Mouse (Mus musculus): Measurements from ENCODE around the gene Nop10. TPM values are rescaled to one million over a fixed set of nuclear protein-coding genes. Genes with fewer than 3 reads are reported as not detected.

Nop10 gene
- total RNA-seq, 1 experiment = 308 TPM

DNA sequence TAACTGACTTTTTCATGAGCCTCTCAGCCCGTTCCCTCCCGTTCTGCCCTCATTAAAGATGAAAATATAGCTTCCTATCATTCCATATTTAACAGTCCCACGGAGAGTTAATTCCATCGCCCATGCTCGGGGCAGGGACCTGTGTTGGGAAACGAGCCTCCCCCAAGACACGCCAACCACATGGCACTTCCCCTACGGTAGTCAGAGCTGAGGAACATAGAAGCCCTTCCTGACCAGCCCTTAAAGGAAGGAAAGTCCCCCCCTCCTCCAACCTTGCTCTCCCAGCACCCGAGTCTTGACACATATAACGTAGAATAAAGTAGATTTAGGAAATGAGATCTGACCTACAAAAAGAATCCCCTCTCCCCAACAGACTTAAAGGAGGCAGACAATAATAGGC is 14.4 kb upstream of the Nop10 start:
- Histone ChIP-seq H3K4me1 (ENCODE audit: control insufficient read depth in 2 of 2, insufficient read depth in 2 of 2, low read length in 2 of 2, poor library complexity in 1 of 2) (peaks cover 0 to 26% of the 10 kb centered on the region in 2 experiments; a peak in 2 of 4 replicates), H3K27ac (ENCODE audit: insufficient read depth, low read depth, low read length, poor library complexity, severe bottlenecking) (no peak overlapping the region), H3K4me3 (ENCODE audit: insufficient read depth in 1 of 2, low read depth in 1 of 2, low read length in 2 of 2, poor library complexity in 1 of 2, severe bottlenecking in 1 of 2) (no peak overlapping the region), H3K36me3 (ENCODE audit: control insufficient read depth, insufficient read depth, low read length, poor library complexity, severe bottlenecking) (peaks cover 17% of the 10 kb centered on the region), H3K9me3 (ENCODE audit: control insufficient read depth, insufficient read depth, low read depth, low read length) (no peaks in the 10 kb centered on the region), H3K9ac (ENCODE audit: insufficient read depth, low read depth, low read length, poor library complexity, severe bottlenecking) (no peak overlapping the region)
- TF ChIP-seq HCFC1 (IDR thresholded peaks at IDR 0.05; ENCODE audit: borderline replicate concordance, insufficient read depth, low read length) = no peak
- TF ChIP-seq MAFK (IDR thresholded peaks at IDR 0.05; ENCODE audit: insufficient read depth, low read depth, low read length) = no peak
- TF ChIP-seq ZC3H11A (IDR thresholded peaks at IDR 0.05; ENCODE audit: borderline replicate concordance, low read depth, low read length) = no peak
- no peak for TF ChIP-seq CHD2 (IDR thresholded peaks at IDR 0.05; ENCODE audit: low read depth, low read length)
- TF ChIP-seq ZNF384 (IDR thresholded peaks at IDR 0.05; ENCODE audit: low read depth, low read length) = no peak
- in situ Hi-C loops (cut with MboI; ENCODE audit: low sequenced_read_pairs in 2 of 2, unreplicated experiment in 2 of 2) = no loop called here
- no peak for DNase-seq (ENCODE audit: low read depth, low spot score)

DNA sequence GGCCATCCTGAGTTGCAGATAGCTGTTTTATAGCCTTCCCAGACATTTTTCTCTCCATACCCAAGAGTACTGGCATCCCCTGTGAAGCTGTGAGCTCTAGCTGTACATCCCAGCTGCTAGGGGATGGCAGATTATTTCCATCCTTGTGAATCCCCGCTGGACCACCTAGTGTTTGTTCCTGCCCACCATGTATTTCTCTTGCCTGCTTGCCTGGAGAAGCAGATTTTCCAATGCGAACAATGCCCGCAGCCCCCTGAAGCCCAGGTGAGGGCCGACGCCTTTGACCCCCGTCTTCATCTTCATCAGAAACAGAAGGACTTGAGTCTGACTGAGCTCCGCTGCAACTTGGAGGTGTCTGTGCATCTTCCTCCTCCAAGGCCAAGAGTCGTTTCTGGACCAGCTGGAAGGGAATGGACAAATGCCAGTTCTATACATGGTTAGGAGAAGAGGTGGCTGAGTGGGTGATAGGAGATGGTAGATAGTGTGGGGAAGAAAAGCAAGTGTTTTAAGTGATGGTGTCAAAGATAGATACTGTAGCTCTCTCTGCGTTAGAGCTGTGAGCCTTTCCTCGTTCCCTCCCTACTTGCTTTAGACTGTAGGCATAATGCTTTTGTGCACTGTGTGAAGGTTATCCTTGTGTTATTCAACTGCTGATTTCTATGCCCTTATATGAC is 11.8 kb upstream of the Nop10 start:
- Histone ChIP-seq H3K4me1 (ENCODE audit: control insufficient read depth in 2 of 2, insufficient read depth in 2 of 2, low read length in 2 of 2, poor library complexity in 1 of 2) (peaks cover 0 to 11% of the 10 kb centered on the region in 2 experiments; a peak in 2 of 4 replicates), H3K9me3 (ENCODE audit: control insufficient read depth, insufficient read depth, low read depth, low read length) (no peaks in the 10 kb centered on the region), H3K36me3 (ENCODE audit: control insufficient read depth, insufficient read depth, low read length, poor library complexity, severe bottlenecking) (peaks cover 8% of the 10 kb centered on the region), H3K4me3 (ENCODE audit: insufficient read depth in 1 of 2, low read depth in 1 of 2, low read length in 2 of 2, poor library complexity in 1 of 2, severe bottlenecking in 1 of 2) (no peak overlapping the region), H3K27ac (ENCODE audit: insufficient read depth, low read depth, low read length, poor library complexity, severe bottlenecking) (no peak overlapping the region), H3K9ac (ENCODE audit: insufficient read depth, low read depth, low read length, poor library complexity, severe bottlenecking) (no peak overlapping the region)
- TF ChIP-seq CHD2 (IDR thresholded peaks at IDR 0.05; ENCODE audit: low read depth, low read length) = no peak
- TF ChIP-seq ZNF384 (IDR thresholded peaks at IDR 0.05; ENCODE audit: low read depth, low read length) = no peak
- TF ChIP-seq MAFK (IDR thresholded peaks at IDR 0.05; ENCODE audit: insufficient read depth, low read depth, low read length) = no peak
- no peak for TF ChIP-seq ZC3H11A (IDR thresholded peaks at IDR 0.05; ENCODE audit: borderline replicate concordance, low read depth, low read length)
- TF ChIP-seq HCFC1 (IDR thresholded peaks at IDR 0.05; ENCODE audit: borderline replicate concordance, insufficient read depth, low read length) = no peak
- in situ Hi-C loops (cut with MboI; ENCODE audit: low sequenced_read_pairs in 2 of 2, unreplicated experiment in 2 of 2) = no loop called here
- no peak for DNase-seq (ENCODE audit: low read depth, low spot score)

DNA sequence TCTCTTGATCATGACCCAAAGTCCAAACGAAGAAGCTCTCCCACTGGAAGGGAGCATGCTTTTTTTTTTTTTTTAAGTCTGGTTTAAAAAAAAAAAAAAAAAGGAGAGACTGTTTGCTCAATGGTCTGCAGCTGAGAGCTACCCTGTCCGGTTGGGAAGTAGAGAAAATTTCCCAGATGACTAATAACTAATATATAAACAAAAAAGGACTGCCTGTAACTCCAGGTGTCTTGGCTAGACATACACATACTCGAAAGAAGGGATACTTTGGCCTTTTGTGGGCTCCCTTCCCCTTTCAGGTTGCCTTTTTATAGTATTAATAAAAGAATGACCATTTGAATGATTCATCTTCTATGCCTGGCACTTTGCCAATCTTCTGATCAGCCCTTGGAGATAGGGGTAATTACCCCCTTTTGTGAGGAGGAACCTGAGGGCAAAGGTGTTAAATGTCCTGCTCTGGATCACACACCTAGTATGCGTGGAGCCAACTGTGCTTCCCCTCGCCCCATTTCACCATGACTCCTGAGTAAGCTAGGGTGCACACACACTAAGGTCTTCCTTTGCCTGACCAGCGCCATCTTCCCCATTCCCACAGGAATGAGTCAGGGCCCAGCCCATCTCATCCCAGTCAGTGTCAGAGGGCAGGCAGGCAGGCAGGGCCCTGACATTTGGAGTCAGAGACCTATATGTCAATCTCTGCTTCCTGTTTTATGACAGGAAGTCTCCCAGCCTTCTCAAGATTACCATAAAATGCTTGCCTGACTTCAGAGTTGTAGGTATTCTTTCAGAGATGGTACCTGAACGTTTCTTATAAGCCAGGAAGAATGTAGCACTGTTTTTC is 6.8 kb upstream of the Nop10 start:
- peaks cover 0 to 9% of the 10 kb centered on the region in 2 experiments; a peak in 2 of 4 replicates for H3K4me1 ChIP-seq (ENCODE audit: control insufficient read depth in 2 of 2, insufficient read depth in 2 of 2, low read length in 2 of 2, poor library complexity in 1 of 2)
- no peak overlapping the region for H3K9ac ChIP-seq (ENCODE audit: insufficient read depth, low read depth, low read length, poor library complexity, severe bottlenecking)
- H3K4me3 ChIP-seq (ENCODE audit: insufficient read depth in 1 of 2, low read depth in 1 of 2, low read length in 2 of 2, poor library complexity in 1 of 2, severe bottlenecking in 1 of 2) = no peak overlapping the region
- H3K36me3 ChIP-seq (ENCODE audit: control insufficient read depth, insufficient read depth, low read length, poor library complexity, severe bottlenecking) = no peaks in the 10 kb centered on the region
- in situ Hi-C loops (cut with MboI; ENCODE audit: low sequenced_read_pairs in 2 of 2, unreplicated experiment in 2 of 2) = no loop called here
- no peak overlapping the region for H3K27ac ChIP-seq (ENCODE audit: insufficient read depth, low read depth, low read length, poor library complexity, severe bottlenecking)
- DNase-seq (ENCODE audit: low read depth, low spot score) = no peak
- TF ChIP-seq ZC3H11A (IDR thresholded peaks at IDR 0.05; ENCODE audit: borderline replicate concordance, low read depth, low read length) = no peak
- TF ChIP-seq CHD2 (IDR thresholded peaks at IDR 0.05; ENCODE audit: low read depth, low read length) = no peak
- no peak for TF ChIP-seq ZNF384 (IDR thresholded peaks at IDR 0.05; ENCODE audit: low read depth, low read length)
- TF ChIP-seq MAFK (IDR thresholded peaks at IDR 0.05; ENCODE audit: insufficient read depth, low read depth, low read length) = no peak
- TF ChIP-seq HCFC1 (IDR thresholded peaks at IDR 0.05; ENCODE audit: borderline replicate concordance, insufficient read depth, low read length) = no peak
- H3K9me3 ChIP-seq (ENCODE audit: control insufficient read depth, insufficient read depth, low read depth, low read length) = no peaks in the 10 kb centered on the region

DNA sequence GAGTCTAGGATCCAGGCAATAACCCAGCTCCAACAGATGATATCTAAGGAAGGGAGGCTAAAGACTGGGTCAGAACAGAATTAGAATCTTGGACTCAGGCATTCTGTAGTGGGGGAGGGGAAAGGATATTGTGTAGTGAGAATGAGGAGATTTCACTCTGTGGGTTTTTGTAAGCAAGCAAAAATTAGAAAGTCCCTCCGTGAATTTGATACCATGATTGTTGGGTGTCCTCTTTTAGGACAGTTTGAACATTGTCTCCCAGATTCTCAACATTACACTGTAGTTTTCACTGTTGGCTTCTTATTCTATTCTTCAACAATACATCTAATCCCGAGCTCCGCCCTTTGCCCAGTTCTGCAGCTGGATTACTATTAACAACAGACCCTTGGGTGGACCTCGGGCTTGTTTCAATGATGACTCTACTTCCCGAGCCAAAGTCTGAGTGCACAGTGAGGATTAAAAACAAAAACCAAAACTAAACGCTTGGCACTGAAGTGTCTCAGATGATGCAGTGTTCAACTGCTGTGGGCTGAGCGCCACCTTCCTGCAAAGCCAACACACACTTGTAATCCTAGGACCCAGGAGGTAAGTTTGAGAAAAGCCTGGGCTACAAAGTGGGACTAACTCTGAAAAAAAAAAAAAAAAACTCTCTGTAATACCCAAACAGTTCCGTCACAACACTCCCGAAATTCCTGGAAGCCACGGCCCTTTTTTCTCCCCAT is 2.3 kb upstream of the Nop10 start, which contains the start of gene Nutm1:
Gene Nutm1, minus strand, starts transcription at position 51 of the 722 bp plus-strand sequence.
- H3K27ac ChIP-seq (ENCODE audit: insufficient read depth, low read depth, low read length, poor library complexity, severe bottlenecking) = no peak within 1 kb of the TSS
- H3K4me1 ChIP-seq (ENCODE audit: control insufficient read depth in 2 of 2, insufficient read depth in 2 of 2, low read length in 2 of 2, poor library complexity in 1 of 2) = no peaks in the 10 kb centered on the region; a peak in 1 of 4 replicates
- H3K36me3 ChIP-seq (ENCODE audit: control insufficient read depth, insufficient read depth, low read length, poor library complexity, severe bottlenecking) = peaks cover 3% of the 10 kb centered on the region; the same call in 1 of the 2 replicates
- DNase-seq (ENCODE audit: low read depth, low spot score) = no peak
- H3K9me3 ChIP-seq (ENCODE audit: control insufficient read depth, insufficient read depth, low read depth, low read length) = no peaks in the 10 kb centered on the region
- in situ Hi-C loops (cut with MboI; ENCODE audit: low sequenced_read_pairs in 2 of 2, unreplicated experiment in 2 of 2) = no loop called here
- no peak for TF ChIP-seq CHD2 (IDR thresholded peaks at IDR 0.05; ENCODE audit: low read depth, low read length)
- TF ChIP-seq MAFK (IDR thresholded peaks at IDR 0.05; ENCODE audit: insufficient read depth, low read depth, low read length) = no peak
- TF ChIP-seq ZNF384 (IDR thresholded peaks at IDR 0.05; ENCODE audit: low read depth, low read length) = 0 out of 2 replicates have a peak, but pooled peaks have one; percentile 19
- no peak for TF ChIP-seq ZC3H11A (IDR thresholded peaks at IDR 0.05; ENCODE audit: borderline replicate concordance, low read depth, low read length)
- H3K4me3 ChIP-seq (ENCODE audit: insufficient read depth in 1 of 2, low read depth in 1 of 2, low read length in 2 of 2, poor library complexity in 1 of 2, severe bottlenecking in 1 of 2) = no peak within 1 kb of the TSS
- no peak within 1 kb of the TSS for H3K9ac ChIP-seq (ENCODE audit: insufficient read depth, low read depth, low read length, poor library complexity, severe bottlenecking)
